Mouse (Mus musculus) gastrocnemius, postnatal 4 days (tissue): Measurements from ENCODE around the gene Wdr64. TPM values are rescaled to one million over a fixed set of nuclear protein-coding genes. Genes with fewer than 3 reads are reported as not detected.

ENCODE experiments used
- DNase-seq, 2 experiments: peaks; one replicate each; pipeline ENCODE4 v3.0.0; 2021 to 2022; ENCODE audit warnings: low spot score in 2 of 2, mixed read lengths in 2 of 2
- total RNA-seq, 2 experiments: library from RNA; stranded (reverse); gene quantifications; 2 replicates each; pipeline ENCODE4 v1.2.3; 2021

Wdr64 gene
- total RNA-seq, 2 experiments from 2014 or later, result not detected

- DNase-seq, result no peak
Measured at GRCm38 (mm10) chr1:175716832-175717231, 18.4 kb downstream of the Wdr64 start.

- no peak for DNase-seq
Measured at GRCm38 (mm10) chr1:175725771-175726170, 27.4 kb downstream of the Wdr64 start.

GRCm38 (mm10) chr1:175754576-175755364 lies 56.4 kb downstream of the Wdr64 start:
- no peak for DNase-seq

GRCm38 (mm10) chr1:175794668-175795067 lies 96.3 kb downstream of the Wdr64 start:
- DNase-seq, result no peak

GRCm38 (mm10) chr1:175808356-175808755 lies 110.0 kb downstream of the Wdr64 start:
- no peak for DNase-seq

- DNase-seq, result no peak
Measured at GRCm38 (mm10) chr1:175811625-175812024, 113.2 kb downstream of the Wdr64 start.

- no peak for DNase-seq
Measured at GRCm38 (mm10) chr1:175823815-175824438, 125.5 kb downstream of the Wdr64 start.

GRCm38 (mm10) chr1:175828539-175828938 lies 130.1 kb downstream of the Wdr64 start:
- DNase-seq, result no peak

GRCm38 (mm10) chr1:175829220-175829619 lies 130.8 kb downstream of the Wdr64 start:
- no peak for DNase-seq

- DNase-seq, result no peak
Measured at GRCm38 (mm10) chr1:175855515-175855914, 157.1 kb downstream of the Wdr64 start.

Other genes starting within 250 kb of the Wdr64 start
- gene Rgs7, start 206.1 kb upstream of the Wdr64 start, total RNA-seq, result under 1 TPM; 0.36 to 0.59 TPM
- under 1 TPM; 0.31 to 0.34 TPM for gene Kmo, start 78.2 kb upstream of the Wdr64 start, total RNA-seq
- 100 to 1,000 TPM; 176 to 187 TPM for gene Fh1, start 73.0 kb upstream of the Wdr64 start, total RNA-seq
- 1 to 10 TPM; 5.4 to 7.5 TPM for gene Opn3, start 5.8 kb upstream of the Wdr64 start, total RNA-seq
- gene Chml, start 5.7 kb upstream of the Wdr64 start, total RNA-seq, result 1 to 10 TPM; 6.7 to 7.3 TPM
- 10 to 100 TPM in 1 of 2 experiments, 1 to 10 TPM in 1; 7.6 to 10.6 TPM for gene Exo1, start 182.0 kb downstream of the Wdr64 start, total RNA-seq
- gene Gm38100, start 221.7 kb downstream of the Wdr64 start, total RNA-seq, result not detected